Mouse (Mus musculus): ENCODE data around the gene Fbxo4. TPM values are rescaled to one million over a fixed set of nuclear protein-coding genes. Genes with fewer than 3 reads are reported as not detected.

The Fbxo4 gene
- polyA plus RNA-seq, 1 experiment from 2014 or later, result 2.9 TPM

DNA sequence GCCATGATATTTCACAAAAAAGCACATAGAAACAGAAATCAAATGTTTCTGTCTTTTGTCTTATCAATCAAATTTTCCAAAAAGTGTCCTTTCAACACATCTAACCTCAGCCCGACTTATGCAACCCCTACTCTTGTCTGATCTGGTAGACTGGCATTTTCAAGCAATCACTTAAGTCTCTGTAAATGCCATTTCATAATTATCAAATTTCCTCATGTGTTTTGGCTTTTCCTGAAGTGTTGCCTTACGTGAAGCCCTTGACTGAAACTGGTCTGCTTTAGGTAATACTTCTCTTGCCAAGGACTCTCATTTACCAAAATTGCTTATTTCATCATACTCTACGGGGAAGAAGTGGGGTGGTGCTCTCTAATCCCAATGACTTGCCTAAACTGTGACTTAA is 6.1 kb downstream of the Fbxo4 start:
- WGBS (ENCODE audit: insufficient replicate concordance), result 66% methylated on average over 3 of the region's 3 CpGs
- H3K27me3 ChIP-seq, result no peaks in the 10 kb centered on the region
- no peaks in the 10 kb centered on the region for H3K4me1 ChIP-seq (replicated peaks)
- ATAC-seq (ENCODE audit: insufficient read depth), result no peak
- no peak overlapping the region for H3K27ac ChIP-seq (replicated peaks)
- no peak overlapping the region for H3K9ac ChIP-seq
- H3K36me3 ChIP-seq (replicated peaks), result no peaks in the 10 kb centered on the region
- H3K9me3 ChIP-seq (replicated peaks), result no peaks in the 10 kb centered on the region
- H3K4me2 ChIP-seq, result no peak overlapping the region
- H3K4me3 ChIP-seq (replicated peaks), result no peak overlapping the region

- Histone ChIP-seq H3K9me3 (replicated peaks) (no peaks in the 10 kb centered on the region), H3K4me1 (replicated peaks) (no peaks in the 10 kb centered on the region), H3K36me3 (replicated peaks) (no peaks in the 10 kb centered on the region), H3K9ac (no peak overlapping the region), H3K27ac (replicated peaks) (no peak overlapping the region), H3K4me3 (replicated peaks) (no peak overlapping the region), H3K27me3 (no peaks in the 10 kb centered on the region), H3K4me2 (no peak overlapping the region)
- WGBS (ENCODE audit: insufficient replicate concordance), result 75% methylated on average over 6 of the region's 6 CpGs
- ATAC-seq (ENCODE audit: insufficient read depth), result no peak
Observed at GRCm38 (mm10) chr15:3970193-3970592, 9.2 kb downstream of the Fbxo4 start.

DNA sequence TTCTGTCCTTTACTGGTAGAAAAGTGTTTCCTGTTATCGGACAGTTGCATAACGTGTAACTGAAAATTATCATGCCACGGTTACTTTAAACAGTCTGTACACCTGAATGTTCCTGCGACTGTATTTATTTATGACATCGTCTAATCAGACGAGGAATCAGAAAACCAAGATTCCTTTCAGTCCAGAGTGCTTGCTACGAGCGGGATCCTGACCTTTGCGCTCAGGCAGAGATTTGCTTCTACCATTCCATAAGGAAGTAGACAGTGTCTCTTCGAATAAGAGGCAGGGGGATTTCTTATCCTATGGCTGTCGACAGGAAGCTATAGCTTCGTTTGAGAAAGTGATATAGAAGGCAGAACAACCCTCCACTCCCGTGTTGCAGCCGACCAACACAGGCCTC is 9.6 kb downstream of the Fbxo4 start:
- H3K27ac ChIP-seq (replicated peaks), result no peak overlapping the region
- ATAC-seq (ENCODE audit: insufficient read depth), result no peak

DNA sequence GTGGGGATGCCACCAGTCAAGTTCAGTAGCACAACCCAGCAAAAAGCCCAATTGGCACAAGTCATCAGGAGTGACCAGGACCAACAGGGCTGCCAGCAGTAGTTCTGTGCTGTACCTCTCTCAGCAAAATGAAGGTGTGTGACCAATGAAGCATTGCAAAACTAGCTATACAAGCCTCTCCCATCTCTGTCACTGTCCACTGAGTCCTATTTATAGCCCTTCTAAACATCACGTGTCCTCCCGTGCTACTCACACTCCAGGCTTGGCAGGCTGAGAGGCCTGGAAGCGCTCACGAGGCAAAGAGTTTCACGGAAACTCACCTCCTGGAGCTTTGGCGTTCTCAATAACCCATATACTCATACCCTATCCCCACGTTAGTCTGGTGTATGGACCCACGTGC is 17.1 kb downstream of the Fbxo4 start:
- WGBS (ENCODE audit: insufficient replicate concordance), result 73% methylated on average over 8 of the region's 8 CpGs
- Histone ChIP-seq H3K9me3 (replicated peaks) (no peaks in the 10 kb centered on the region), H3K27ac (replicated peaks) (no peak overlapping the region), H3K4me1 (replicated peaks) (no peaks in the 10 kb centered on the region), H3K4me3 (replicated peaks) (no peak overlapping the region), H3K27me3 (no peaks in the 10 kb centered on the region), H3K36me3 (replicated peaks) (no peaks in the 10 kb centered on the region), H3K9ac (no peak overlapping the region), H3K4me2 (no peak overlapping the region)
- no peak for ATAC-seq (ENCODE audit: insufficient read depth)

More for the DNA sequence above, 9.6 kb downstream of the Fbxo4 start:
- Histone ChIP-seq H3K36me3 (replicated peaks) (no peaks in the 10 kb centered on the region), H3K4me1 (replicated peaks) (no peaks in the 10 kb centered on the region), H3K4me2 (no peak overlapping the region), H3K9me3 (replicated peaks) (no peaks in the 10 kb centered on the region), H3K9ac (no peak overlapping the region), H3K27me3 (no peaks in the 10 kb centered on the region), H3K4me3 (replicated peaks) (no peak overlapping the region)
- WGBS (ENCODE audit: insufficient replicate concordance), result 72% methylated on average over 14 of the region's 14 CpGs

GRCm38 (mm10) chr15:3960094-3960493 is 19.3 kb downstream of the Fbxo4 start:
- H3K27ac ChIP-seq (replicated peaks), result no peak overlapping the region
- 46% methylated on average over 1 of the region's 1 CpGs for WGBS (ENCODE audit: insufficient replicate concordance)
- H3K27me3 ChIP-seq, result no peaks in the 10 kb centered on the region
- no peaks in the 10 kb centered on the region for H3K36me3 ChIP-seq (replicated peaks)
- H3K4me1 ChIP-seq (replicated peaks), result no peaks in the 10 kb centered on the region
- no peak overlapping the region for H3K4me3 ChIP-seq (replicated peaks)
- ATAC-seq (ENCODE audit: insufficient read depth), result no peak
- no peak overlapping the region for H3K9ac ChIP-seq
- no peak overlapping the region for H3K4me2 ChIP-seq
- no peaks in the 10 kb centered on the region for H3K9me3 ChIP-seq (replicated peaks)

DNA sequence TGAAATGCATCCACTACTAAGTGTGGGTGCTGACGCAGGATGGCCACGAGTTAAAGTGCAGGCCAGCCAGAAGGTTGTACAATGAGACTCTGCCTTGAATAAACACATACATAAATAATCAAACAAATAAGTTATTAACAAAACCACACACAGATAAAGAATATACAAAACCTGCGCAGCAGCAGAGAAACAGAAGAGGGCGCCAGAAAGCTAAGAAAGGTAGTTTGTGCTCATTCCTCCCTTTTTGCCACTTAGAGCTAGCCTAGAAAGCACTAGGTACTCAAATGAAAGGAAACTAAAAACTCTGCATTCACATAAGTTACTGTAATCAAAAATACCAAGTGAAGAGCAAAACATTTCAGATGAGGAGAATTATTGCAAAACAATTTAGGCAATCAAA is 21.4 kb downstream of the Fbxo4 start:
- H3K36me3 ChIP-seq (replicated peaks), result no peaks in the 10 kb centered on the region
- no peak for ATAC-seq (ENCODE audit: insufficient read depth)
- H3K9ac ChIP-seq, result no peak overlapping the region
- no peaks in the 10 kb centered on the region for H3K27me3 ChIP-seq
- no peak overlapping the region for H3K27ac ChIP-seq (replicated peaks)
- WGBS (ENCODE audit: insufficient replicate concordance), result 20% methylated on average over 4 of the region's 4 CpGs
- no peak overlapping the region for H3K4me2 ChIP-seq
- H3K4me1 ChIP-seq (replicated peaks), result no peaks in the 10 kb centered on the region
- H3K4me3 ChIP-seq (replicated peaks), result no peak overlapping the region
- H3K9me3 ChIP-seq (replicated peaks), result no peaks in the 10 kb centered on the region

DNA sequence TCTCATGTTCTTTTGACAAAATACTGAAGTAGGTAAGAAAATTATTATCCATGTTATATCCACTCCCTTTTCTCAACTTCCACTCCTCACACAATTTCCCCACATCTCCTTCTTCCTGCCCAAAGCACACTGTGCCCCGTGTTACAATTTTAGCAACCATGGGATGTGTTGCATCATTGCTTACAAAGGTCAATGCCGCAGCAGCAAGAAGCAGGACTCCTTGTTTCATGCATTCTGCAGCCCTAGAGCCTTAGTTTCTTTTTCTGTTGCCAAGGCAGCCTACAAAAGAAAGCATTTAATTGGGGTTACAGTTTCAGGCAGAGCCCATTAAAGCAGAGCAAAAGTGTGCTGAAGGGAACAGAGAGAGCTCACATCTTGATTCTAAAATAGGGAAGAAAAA is 24.4 kb downstream of the Fbxo4 start:
- H3K27me3 ChIP-seq, result no peaks in the 10 kb centered on the region
- no peak for ATAC-seq (ENCODE audit: insufficient read depth)
- no peaks in the 10 kb centered on the region for H3K36me3 ChIP-seq (replicated peaks)
- no peak overlapping the region for H3K9ac ChIP-seq
- H3K9me3 ChIP-seq (replicated peaks), result no peaks in the 10 kb centered on the region
- WGBS (ENCODE audit: insufficient replicate concordance), result 45% methylated on average over 2 of the region's 2 CpGs
- H3K4me3 ChIP-seq (replicated peaks), result no peak overlapping the region
- no peaks in the 10 kb centered on the region for H3K4me1 ChIP-seq (replicated peaks)
- H3K27ac ChIP-seq (replicated peaks), result no peak overlapping the region
- H3K4me2 ChIP-seq, result no peak overlapping the region

- ATAC-seq (ENCODE audit: insufficient read depth), result no peak
- Histone ChIP-seq H3K4me2 (no peak overlapping the region), H3K27me3 (no peaks in the 10 kb centered on the region), H3K4me1 (replicated peaks) (no peaks in the 10 kb centered on the region), H3K9ac (no peak overlapping the region), H3K9me3 (replicated peaks) (no peaks in the 10 kb centered on the region), H3K36me3 (replicated peaks) (no peaks in the 10 kb centered on the region), H3K4me3 (replicated peaks) (no peak overlapping the region), H3K27ac (replicated peaks) (no peak overlapping the region)
- WGBS (ENCODE audit: insufficient replicate concordance), result 68% methylated on average over 2 of the region's 2 CpGs
Observed at GRCm38 (mm10) chr15:3938132-3938531, 41.2 kb downstream of the Fbxo4 start.

DNA sequence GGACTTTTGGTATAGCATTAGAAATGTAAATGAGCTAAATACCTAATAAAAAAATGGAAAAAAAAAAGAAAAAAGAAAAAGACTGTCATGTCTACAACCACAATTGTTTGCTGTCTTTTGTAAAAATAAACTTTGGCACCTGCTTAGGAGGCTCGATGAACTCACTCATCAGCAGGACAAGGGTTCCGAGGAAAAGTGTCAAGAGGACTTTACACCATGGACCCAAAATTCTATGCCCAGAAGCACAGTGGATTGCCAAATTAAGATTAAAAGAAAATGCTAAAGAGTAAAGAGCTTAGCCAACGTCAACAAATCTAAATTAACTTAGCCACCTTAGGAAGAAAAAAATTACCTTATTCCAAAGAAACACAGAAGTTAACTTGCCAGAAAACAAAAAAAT is 43.3 kb downstream of the Fbxo4 start:
- H3K9ac ChIP-seq, result no peak overlapping the region
- no peaks in the 10 kb centered on the region for H3K4me1 ChIP-seq (replicated peaks)
- whole genome bisulfite sequencing (ENCODE audit: insufficient replicate concordance), result 65% methylated on average over 3 of the region's 3 CpGs
- no peak overlapping the region for H3K4me3 ChIP-seq (replicated peaks)
- no peaks in the 10 kb centered on the region for H3K9me3 ChIP-seq (replicated peaks)
- H3K4me2 ChIP-seq, result no peak overlapping the region
- no peak overlapping the region for H3K27ac ChIP-seq (replicated peaks)
- H3K27me3 ChIP-seq, result no peaks in the 10 kb centered on the region
- ATAC-seq (ENCODE audit: insufficient read depth), result no peak
- H3K36me3 ChIP-seq (replicated peaks), result no peaks in the 10 kb centered on the region

DNA sequence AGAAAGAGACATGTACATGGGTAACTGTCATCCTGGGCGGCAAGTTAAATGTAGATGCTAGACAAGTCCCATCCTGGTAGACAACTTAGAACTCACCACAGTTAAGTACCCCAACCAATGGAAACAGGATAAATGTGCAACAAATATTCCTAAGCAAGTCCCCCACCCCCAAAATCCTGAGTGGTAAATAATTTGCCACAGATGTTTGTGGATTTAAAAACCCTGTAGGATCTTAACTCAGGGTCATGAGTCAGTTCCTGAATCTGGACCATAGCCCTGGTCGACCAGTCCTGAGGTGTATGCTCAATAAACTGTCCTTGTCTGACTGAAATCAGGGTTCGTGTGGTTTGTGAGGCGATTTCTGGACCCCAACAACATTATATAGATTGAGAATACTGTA is 45.9 kb downstream of the Fbxo4 start:
- no peaks in the 10 kb centered on the region for H3K4me1 ChIP-seq (replicated peaks)
- H3K27me3 ChIP-seq, result no peaks in the 10 kb centered on the region
- H3K27ac ChIP-seq (replicated peaks), result no peak overlapping the region
- ATAC-seq (ENCODE audit: insufficient read depth), result no peak
- H3K9ac ChIP-seq, result no peak overlapping the region
- 51% methylated on average over 4 of the region's 4 CpGs for WGBS (ENCODE audit: insufficient replicate concordance)
- H3K9me3 ChIP-seq (replicated peaks), result no peaks in the 10 kb centered on the region
- no peak overlapping the region for H3K4me3 ChIP-seq (replicated peaks)
- no peak overlapping the region for H3K4me2 ChIP-seq
- H3K36me3 ChIP-seq (replicated peaks), result no peaks in the 10 kb centered on the region

GRCm38 (mm10) chr15:3931931-3932330 is 47.4 kb downstream of the Fbxo4 start:
- Histone ChIP-seq H3K36me3 (replicated peaks) (no peaks in the 10 kb centered on the region), H3K27me3 (no peaks in the 10 kb centered on the region), H3K4me1 (replicated peaks) (no peaks in the 10 kb centered on the region), H3K4me3 (replicated peaks) (no peak overlapping the region), H3K9me3 (replicated peaks) (no peaks in the 10 kb centered on the region), H3K9ac (no peak overlapping the region), H3K27ac (replicated peaks) (no peak overlapping the region), H3K4me2 (no peak overlapping the region)
- 73% methylated on average over 1 of the region's 1 CpGs for WGBS (ENCODE audit: insufficient replicate concordance)
- no peak for ATAC-seq (ENCODE audit: insufficient read depth)

All from liver, embryonic 15.5 days (tissue).